Mouse (Mus musculus): Measurements from ENCODE around the gene Misp.

GRCm38 (mm10) chr10:79856280-79856679 is 35.5 kb downstream of the Misp start:
- no peak for TF ChIP-seq EP300 (IDR thresholded peaks at IDR 0.05; ENCODE audit: insufficient read depth, low read depth, low read length)
- TF ChIP-seq CTCF (IDR thresholded peaks at IDR 0.05; ENCODE audit: low read depth, low read length): no peak
